Mouse (Mus musculus) stomach, embryonic 14.5 days (tissue): Measurements from ENCODE around the gene Bysl. TPM values are rescaled to one million over a fixed set of nuclear protein-coding genes. Genes with fewer than 3 reads are reported as not detected.
A peak's percentile ranks its signal among the peaks of the same experiment; 100 is the strongest.

Source experiments
- ATAC-seq: fragments of 200-750 bp; cut with Nextera tagmentation; 2 replicates; pipeline ENCODE4 v1.8.0; 2017; ENCODE audit warnings: low read depth, moderate TSS enrichment; ENCODE audit not compliant: insufficient number of reproducible peaks, insufficient read depth, low FRiP score
- H3K27ac ChIP-seq: fragments of 300-500 bp; sonication (generic); 2 replicates; pipeline ENCODE4 v1.5.1; 2014; ENCODE audit warnings: mild to moderate bottlenecking, low read length, moderate library complexity, mixed read lengths
- H3K27me3 ChIP-seq: fragments of 300-500 bp; sonication (generic); 2 replicates; pipeline ENCODE4 v1.6.1; 2014; ENCODE audit warnings: low read length, control low read depth, mixed read lengths; ENCODE audit not compliant: control insufficient read depth, insufficient read depth
- H3K36me3 ChIP-seq: fragments of 300-500 bp; sonication (generic); 2 replicates; pipeline ENCODE4 v1.6.1; 2014; ENCODE audit warnings: mild to moderate bottlenecking, control low read depth, low read length, moderate library complexity, mixed read lengths; ENCODE audit not compliant: control insufficient read depth, insufficient read depth
- H3K4me1 ChIP-seq: fragments of 300-500 bp; sonication (generic); 2 replicates; pipeline ENCODE4 v1.6.1; 2014; ENCODE audit warnings: low read length, control low read depth, mixed read lengths; ENCODE audit not compliant: control insufficient read depth, insufficient read depth
- H3K4me2 ChIP-seq: fragments of 300-500 bp; sonication (generic); replicated peaks from 2 replicates; pipeline ENCODE4 v1.6.1; 2014; ENCODE audit warnings: low read depth, low read length, control low read depth
- H3K4me3 ChIP-seq: fragments of 300-500 bp; sonication (generic); 2 replicates; pipeline ENCODE4 v1.5.1; 2014; ENCODE audit warnings: low read depth, low read length, control low read depth
- H3K9ac ChIP-seq: fragments of 300-500 bp; sonication (generic); replicated peaks from 2 replicates; pipeline ENCODE4 v1.6.1; 2014; ENCODE audit warnings: low read depth, mild to moderate bottlenecking, control low read depth, low read length, moderate library complexity, mixed read lengths
- H3K9me3 ChIP-seq: fragments of 300-500 bp; sonication (generic); 2 replicates; pipeline ENCODE4 v1.6.1; 2016; ENCODE audit warnings: low read depth, low read length, control low read depth; ENCODE audit not compliant: control insufficient read depth
- WGBS: fragments of 180-500 bp; shearing (Covaris S2); extraction: QIAGEN DNeasy Blood & Tissue Kit; methylation state at CpG from one replicate; pipeline ENCODE4 v1.1.7; 2014; 5-methylcytosine and 5-hydroxymethylcytosine counted together
- polyA plus RNA-seq: library from polyadenylated mRNA; unstranded; fragments of >200 nt; fragmentation: Nextera tagmentation; extraction: Ambion mirVana; gene quantifications from 2 replicates; pipeline ENCODE4 v1.2.1, GENCODE M21; 2014

Bysl gene
- polyA plus RNA-seq, 1 experiment from 2014 or later: 22.1 TPM

DNA sequence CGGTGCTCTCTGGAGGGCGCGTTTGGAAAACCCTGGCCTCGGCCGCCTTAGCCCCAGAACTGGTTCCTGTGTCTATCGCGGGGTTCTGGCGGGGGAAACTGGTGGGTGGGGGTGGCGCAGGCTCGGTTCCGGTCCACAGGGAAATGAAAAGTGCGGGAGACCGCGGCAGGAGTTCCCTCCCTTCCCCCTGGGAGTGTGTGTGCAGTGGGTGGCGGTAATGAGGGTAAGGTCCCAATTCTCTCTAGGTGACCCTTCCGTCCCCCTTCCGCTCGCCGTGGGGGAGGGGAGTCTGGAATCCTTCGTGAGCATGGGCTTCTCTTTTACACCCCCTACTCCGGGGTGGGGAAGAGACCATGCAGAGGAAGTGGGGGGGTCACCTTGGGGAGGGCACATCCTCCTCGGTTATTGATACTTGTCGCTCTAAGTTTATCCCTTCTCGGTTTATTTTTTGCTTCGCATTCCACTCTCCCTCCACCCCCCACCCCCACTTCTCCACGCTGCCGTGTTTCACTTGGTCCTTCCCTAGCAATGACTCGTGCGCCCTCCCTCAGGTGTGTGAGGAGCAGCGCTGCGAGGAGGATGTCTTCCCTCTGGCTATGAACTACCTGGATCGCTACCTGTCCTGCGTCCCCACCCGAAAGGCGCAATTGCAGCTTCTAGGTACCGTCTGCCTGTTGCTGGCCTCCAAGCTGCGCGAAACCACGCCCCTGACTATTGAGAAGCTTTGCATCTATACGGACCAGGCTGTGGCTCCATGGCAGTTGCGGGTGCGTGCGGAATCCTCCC lies 16.9 kb downstream of the Bysl start:
- Histone ChIP-seq H3K4me2 (peak overlapping the region; percentile 74), H3K4me1 (peaks cover 20% of the 10 kb centered on the region), H3K9ac (peak overlapping the region; percentile 98), H3K27ac (peak overlapping the region; percentile 99), H3K36me3 (peaks cover 21% of the 10 kb centered on the region), H3K4me3 (peak overlapping the region; percentile 81), H3K9me3 (no peaks in the 10 kb centered on the region), H3K27me3 (no peaks in the 10 kb centered on the region)
- no peak for ATAC-seq
- under 1% methylated on average over 43 of the region's 43 CpGs for WGBS

DNA sequence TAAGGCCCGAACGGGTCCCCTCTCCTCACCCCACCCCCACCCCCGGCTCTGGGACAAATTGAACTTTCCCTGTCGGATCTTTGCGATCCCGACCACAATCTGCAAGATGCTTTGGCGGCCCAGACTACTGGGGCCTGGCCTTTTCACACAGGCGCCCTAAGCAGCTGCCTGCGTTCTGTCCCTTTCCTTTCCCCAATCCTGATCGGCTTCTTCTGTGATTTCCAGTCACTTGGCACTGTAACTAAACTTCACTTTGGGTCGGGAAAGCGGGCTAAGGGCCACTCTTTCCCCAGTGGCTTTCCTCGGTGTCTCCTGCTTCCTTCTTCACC lies 17.5 kb downstream of the Bysl start:
- ATAC-seq: no peak
- H3K36me3 ChIP-seq: peaks cover 16% of the 10 kb centered on the region
- peak overlapping the region; percentile 74 for H3K4me2 ChIP-seq
- peaks cover 20% of the 10 kb centered on the region for H3K4me1 ChIP-seq
- peak overlapping the region; percentile 98 for H3K9ac ChIP-seq
- no peaks in the 10 kb centered on the region for H3K27me3 ChIP-seq
- peak overlapping the region; percentile 81 for H3K4me3 ChIP-seq
- H3K9me3 ChIP-seq: no peaks in the 10 kb centered on the region
- WGBS: under 1% methylated on average over 13 of the region's 13 CpGs
- H3K27ac ChIP-seq: peak overlapping the region; percentile 99

- Histone ChIP-seq H3K9me3 (no peaks in the 10 kb centered on the region), H3K27me3 (no peaks in the 10 kb centered on the region), H3K4me1 (peaks cover 20% of the 10 kb centered on the region), H3K36me3 (peaks cover 11% of the 10 kb centered on the region), H3K4me3 (peak overlapping the region; percentile 81), H3K27ac (peak overlapping the region; percentile 99), H3K9ac (peak overlapping the region; percentile 98), H3K4me2 (peak overlapping the region; percentile 74)
- ATAC-seq: peak; percentile 84
- under 1% methylated on average over 62 of the region's 63 CpGs for WGBS
Measured at GRCm38 (mm10) chr17:47593215-47593853, 18.0 kb downstream of the Bysl start.

DNA sequence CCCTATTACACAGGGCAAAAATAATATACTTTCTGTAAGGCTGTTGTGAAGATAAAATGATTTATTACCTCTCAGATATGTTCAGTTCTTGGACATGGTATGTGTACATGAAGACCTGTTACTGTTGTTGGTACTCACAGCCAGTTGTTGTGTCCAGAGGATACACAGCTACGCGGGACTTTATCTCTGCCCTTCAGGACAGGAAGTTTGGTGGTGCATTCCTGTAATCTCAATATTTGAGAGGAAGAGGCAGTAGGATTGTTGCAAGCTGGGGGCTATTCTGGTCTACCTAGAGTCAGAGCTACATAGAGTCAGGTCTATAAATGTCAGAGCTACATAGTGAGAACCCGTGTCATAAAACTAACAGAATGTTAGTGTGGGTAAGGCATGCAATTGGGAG lies 20.2 kb downstream of the Bysl start:
- H3K4me2 ChIP-seq: no peak overlapping the region
- H3K9ac ChIP-seq: no peak overlapping the region
- 86% methylated on average over 3 of the region's 3 CpGs for WGBS
- peaks cover 2% of the 10 kb centered on the region for H3K4me1 ChIP-seq
- no peak for ATAC-seq
- H3K27ac ChIP-seq: no peak overlapping the region
- H3K36me3 ChIP-seq: no peaks in the 10 kb centered on the region
- no peaks in the 10 kb centered on the region for H3K9me3 ChIP-seq
- H3K27me3 ChIP-seq: no peaks in the 10 kb centered on the region
- no peak overlapping the region for H3K4me3 ChIP-seq

DNA sequence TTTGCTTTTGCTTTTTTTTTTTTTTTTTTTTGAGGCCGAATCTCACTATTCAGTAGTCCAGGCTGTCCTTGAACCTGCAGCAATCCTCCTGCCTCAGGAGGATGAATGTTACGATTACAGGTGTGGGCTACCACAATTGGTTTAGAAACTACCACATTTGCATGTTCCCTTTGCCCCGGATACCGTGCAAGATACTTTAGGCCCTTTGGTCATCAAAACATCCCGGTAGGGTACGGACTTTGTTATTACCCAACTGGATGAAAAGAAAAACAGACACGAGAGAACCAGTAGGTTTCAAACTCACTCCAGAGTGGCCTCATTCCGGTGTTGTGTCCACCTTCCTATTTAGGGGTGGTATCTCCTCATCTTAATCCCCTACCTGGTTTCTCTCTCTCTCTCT lies 22.8 kb downstream of the Bysl start:
- no peak overlapping the region for H3K4me2 ChIP-seq
- H3K9me3 ChIP-seq: no peaks in the 10 kb centered on the region
- no peaks in the 10 kb centered on the region for H3K27me3 ChIP-seq
- H3K4me3 ChIP-seq: no peak overlapping the region
- H3K9ac ChIP-seq: no peak overlapping the region
- no peaks in the 10 kb centered on the region for H3K36me3 ChIP-seq
- H3K27ac ChIP-seq: no peak overlapping the region
- H3K4me1 ChIP-seq: no peaks in the 10 kb centered on the region; the same call in 1 of the 2 replicates
- no peak for ATAC-seq
- 86% methylated on average over 8 of the region's 8 CpGs for WGBS

- Histone ChIP-seq H3K4me2 (no peak overlapping the region), H3K27ac (no peak overlapping the region), H3K9ac (no peak overlapping the region), H3K4me1 (no peaks in the 10 kb centered on the region), H3K9me3 (no peaks in the 10 kb centered on the region), H3K36me3 (no peaks in the 10 kb centered on the region), H3K27me3 (no peaks in the 10 kb centered on the region), H3K4me3 (no peak overlapping the region)
- ATAC-seq: no peak
- 90% methylated on average over 4 of the region's 4 CpGs for WGBS
Measured at GRCm38 (mm10) chr17:47580962-47581361, 30.3 kb downstream of the Bysl start.

- Histone ChIP-seq H3K36me3 (no peaks in the 10 kb centered on the region), H3K27ac (no peak overlapping the region), H3K27me3 (no peaks in the 10 kb centered on the region), H3K4me2 (no peak overlapping the region), H3K9ac (no peak overlapping the region), H3K4me3 (no peak overlapping the region), H3K9me3 (no peaks in the 10 kb centered on the region), H3K4me1 (no peaks in the 10 kb centered on the region)
- no peak for ATAC-seq
- 86% methylated on average over 6 of the region's 6 CpGs for WGBS
Measured at GRCm38 (mm10) chr17:47578655-47579054, 32.6 kb downstream of the Bysl start.

DNA sequence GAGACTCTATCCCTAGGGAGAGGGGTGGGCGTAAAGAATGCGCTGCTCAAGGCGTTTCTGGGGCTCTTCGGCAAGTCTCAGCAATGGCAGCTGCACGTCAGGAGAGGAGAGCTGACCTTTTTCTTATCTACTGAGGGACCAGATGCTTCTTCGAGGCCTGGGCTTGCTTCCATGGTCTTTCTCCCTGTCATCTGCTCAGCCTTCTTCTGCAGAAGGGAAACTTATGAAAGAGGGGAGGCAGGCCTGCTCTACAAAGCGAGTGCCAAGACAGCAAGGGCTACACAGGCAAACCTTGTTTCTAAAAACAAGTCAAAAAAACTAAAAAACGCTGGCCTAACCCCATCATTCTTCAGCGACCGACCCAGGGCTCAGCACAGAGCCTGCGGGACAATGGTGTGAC lies 36.5 kb downstream of the Bysl start:
- no peaks in the 10 kb centered on the region for H3K36me3 ChIP-seq

More for the DNA sequence above, 36.5 kb downstream of the Bysl start:
- no peak for ATAC-seq
- H3K9ac ChIP-seq: no peak overlapping the region
- 64% methylated on average over 11 of the region's 11 CpGs for WGBS
- H3K9me3 ChIP-seq: no peaks in the 10 kb centered on the region
- no peak overlapping the region for H3K27ac ChIP-seq
- H3K4me1 ChIP-seq: no peaks in the 10 kb centered on the region
- no peak overlapping the region for H3K4me2 ChIP-seq
- H3K27me3 ChIP-seq: no peaks in the 10 kb centered on the region
- H3K4me3 ChIP-seq: no peak overlapping the region
